In the genomic region with DNA sequence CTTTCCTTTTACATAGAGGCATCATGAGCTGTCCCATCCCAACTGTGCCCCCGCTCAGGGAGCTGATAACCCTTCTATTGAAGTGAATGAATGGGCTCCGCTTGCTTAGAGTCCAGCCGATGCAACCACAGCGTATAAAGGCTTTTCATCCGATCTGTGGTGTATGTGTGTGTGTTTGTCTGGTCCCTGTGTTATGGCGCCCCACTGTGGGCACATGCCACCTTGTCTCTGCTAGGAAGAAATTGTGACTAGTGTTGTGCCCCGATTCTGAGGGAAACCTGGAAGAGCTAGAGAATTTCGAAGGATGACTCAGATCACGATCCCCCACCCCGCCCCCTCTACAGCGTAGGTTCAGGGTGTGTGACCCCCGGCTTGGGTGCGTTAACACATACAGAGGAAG, we compare ENCODE assay signal across 8 mouse cellular contexts. TPM values are rescaled to one million over a fixed set of nuclear protein-coding genes. Genes with fewer than 3 reads are reported as not detected.
A peak's percentile ranks its signal among the peaks of the same experiment; 100 is the strongest.
DNase-seq lines count a peak whose midpoint lies in the region; ATAC-seq and TF ChIP-seq lines count a peak whose summit lies in the region.

No protein-coding gene starts in this region.

- H3K9ac ChIP-seq in kidney, embryonic 14.5 days (ENCODE audit: low read depth, low read length), result no peak overlapping the region
- no peak overlapping the region for H3K9ac ChIP-seq in intestine, embryonic 14.5 days (ENCODE audit: low read length)
- H3K9ac ChIP-seq in lung, embryonic 14.5 days, result no peak overlapping the region

- H3K36me3 ChIP-seq in kidney, embryonic 14.5 days (ENCODE audit: control insufficient read depth, insufficient read depth, low read length), result no peaks in the 10 kb centered on the region
- peaks cover 54% of the 10 kb centered on the region for H3K36me3 ChIP-seq in E14TG2a.4 (ENCODE audit: insufficient read depth, low read length)
- no peaks in the 10 kb centered on the region for H3K36me3 ChIP-seq in intestine, embryonic 14.5 days (ENCODE audit: control insufficient read depth, insufficient read depth, low read length)
- H3K36me3 ChIP-seq in lung, embryonic 14.5 days (ENCODE audit: insufficient read depth), result no peaks in the 10 kb centered on the region

- 49% methylated on average over 13 of the region's 13 CpGs for WGBS in kidney, embryonic 14.5 days
- 56% methylated on average over 13 of the region's 13 CpGs for WGBS in intestine, embryonic 14.5 days
- WGBS in lung, embryonic 14.5 days, result 48% methylated on average over 13 of the region's 13 CpGs

- H3K4me3 ChIP-seq in kidney, embryonic 14.5 days (ENCODE audit: low read length), result no peak overlapping the region
- H3K4me3 ChIP-seq in E14TG2a.4 (replicated peaks; ENCODE audit: low read length), result no peak overlapping the region
- no peak overlapping the region for H3K4me3 ChIP-seq in intestine, embryonic 14.5 days (ENCODE audit: low read depth, low read length)
- no peak overlapping the region for H3K4me3 ChIP-seq in lung, embryonic 14.5 days (ENCODE audit: low read depth, low read length)

- TF ChIP-seq CTCF in E14TG2a.4 (conservative IDR thresholded peaks at IDR 0.05; ENCODE audit: low read length), result peak; percentile 23; the same call in 1 of the 2 replicates
- peak; percentile 75 for TF ChIP-seq CTCF in lung, embryonic 14.5 days (IDR thresholded peaks at IDR 0.05; ENCODE audit: low read depth)

- DNase-seq in kidney, adult 11 months, result peak; percentile 45
- peak; percentile 51 to 57 for DNase-seq in adrenal gland, postnatal 36 days
- no peak for DNase-seq in intestine, embryonic 14.5 days (ENCODE audit: low spot score)
- DNase-seq in lung, embryonic 14.5 days, result peak; percentile 77
- DNase-seq in telencephalon, adult 2 months (ENCODE audit: low read depth, low spot score), result peak; percentile 22

- no peak overlapping the region for H3K27ac ChIP-seq in kidney, embryonic 14.5 days (ENCODE audit: low read depth, low read length)
- H3K27ac ChIP-seq in intestine, embryonic 14.5 days (ENCODE audit: low read depth), result no peak overlapping the region
- no peak overlapping the region for H3K27ac ChIP-seq in lung, embryonic 14.5 days (ENCODE audit: low read depth)

- no peak overlapping the region for H3K4me2 ChIP-seq in kidney, embryonic 14.5 days (replicated peaks; ENCODE audit: low read depth, low read length)
- H3K4me2 ChIP-seq in intestine, embryonic 14.5 days (ENCODE audit: low read length), result no peak overlapping the region
- no peak overlapping the region for H3K4me2 ChIP-seq in lung, embryonic 14.5 days

- peaks cover 29% of the 10 kb centered on the region for H3K4me1 ChIP-seq in kidney, embryonic 14.5 days (ENCODE audit: control insufficient read depth, insufficient read depth, low read length)
- peaks cover 42% of the 10 kb centered on the region for H3K4me1 ChIP-seq in E14TG2a.4 (replicated peaks; ENCODE audit: low read depth, low read length)
- H3K4me1 ChIP-seq in intestine, embryonic 14.5 days (replicated peaks; ENCODE audit: control insufficient read depth, insufficient read depth, low read length), result peaks cover 9% of the 10 kb centered on the region
- peaks cover 11% of the 10 kb centered on the region; the same call in 1 of the 2 replicates for H3K4me1 ChIP-seq in lung, embryonic 14.5 days (ENCODE audit: insufficient read depth)

- ATAC-seq in kidney, embryonic 14.5 days (ENCODE audit: low FRiP score, low TSS enrichment), result no peak
- peak; percentile 36; the same call in 1 of the 2 replicates for ATAC-seq in intestine, embryonic 14.5 days (replicated peaks; ENCODE audit: low FRiP score, low TSS enrichment, low read depth)
- no peak for ATAC-seq in lung, embryonic 14.5 days (ENCODE audit: insufficient read depth)
- ATAC-seq in inflammation-experienced regulatory T-cells, adult 6 months, result no peak

- H3K9me3 ChIP-seq in kidney, embryonic 14.5 days (ENCODE audit: control insufficient read depth, low read length), result no peaks in the 10 kb centered on the region
- H3K9me3 ChIP-seq in E14TG2a.4 (ENCODE audit: low read length), result no peaks in the 10 kb centered on the region
- H3K9me3 ChIP-seq in intestine, embryonic 14.5 days (ENCODE audit: control insufficient read depth, low read length), result no peaks in the 10 kb centered on the region
- H3K9me3 ChIP-seq in lung, embryonic 14.5 days (ENCODE audit: low read depth, low read length), result no peaks in the 10 kb centered on the region

- H3K27me3 ChIP-seq in kidney, embryonic 14.5 days (ENCODE audit: control insufficient read depth, insufficient read depth, low read length), result no peaks in the 10 kb centered on the region
- peaks cover 18% of the 10 kb centered on the region for H3K27me3 ChIP-seq in E14TG2a.4 (ENCODE audit: insufficient read depth, low read length)
- no peaks in the 10 kb centered on the region for H3K27me3 ChIP-seq in intestine, embryonic 14.5 days (replicated peaks; ENCODE audit: control insufficient read depth, insufficient read depth, low read length)
- peaks cover 4% of the 10 kb centered on the region; the same call in 1 of the 2 replicates for H3K27me3 ChIP-seq in lung, embryonic 14.5 days (ENCODE audit: insufficient read depth, low read length)

RNA-seq across cellular contexts. Expression of a gene that starts 20.3 kb away (rescaled TPM):
- polyA plus RNA-seq in kidney, embryonic 14.5 days (2014; fragmentation: Nextera tagmentation; extraction: Ambion mirVana), result 2.2 and 3.9 TPM in 2 replicates
- 1 to 10 TPM; 1.1 to 1.4 TPM for total RNA-seq in adrenal gland, postnatal 36 days (2021)
- 1.8 and 2.9 TPM in 2 replicates for polyA plus RNA-seq in intestine, embryonic 14.5 days (2014; fragmentation: Nextera tagmentation; extraction: Ambion mirVana)
- polyA plus RNA-seq in lung, embryonic 14.5 days (2014; fragmentation: Nextera tagmentation; extraction: Ambion mirVana), result 1.7 TPM in 2 replicates
- polyA plus RNA-seq in inflammation-experienced regulatory T-cells, adult 6 months (2017; shearing (Covaris generic)), result not detected

RNA-seq across cellular contexts. Expression of a gene that starts 20.8 kb away (rescaled TPM):
- 115 and 157 TPM in 2 replicates for polyA plus RNA-seq in kidney, embryonic 14.5 days (2014; fragmentation: Nextera tagmentation; extraction: Ambion mirVana)
- 100 to 1,000 TPM; 213 to 255 TPM for total RNA-seq in adrenal gland, postnatal 36 days (2021)
- 164 and 170 TPM in 2 replicates for polyA plus RNA-seq in intestine, embryonic 14.5 days (2014; fragmentation: Nextera tagmentation; extraction: Ambion mirVana)
- polyA plus RNA-seq in lung, embryonic 14.5 days (2014; fragmentation: Nextera tagmentation; extraction: Ambion mirVana), result 144 and 146 TPM in 2 replicates
- 100 to 1,000 TPM in 1 of 3 experiments, 10 to 100 TPM in 2; 74.2 to 106 (median 94.3) TPM for polyA plus RNA-seq in inflammation-experienced regulatory T-cells, adult 6 months (2017; shearing (Covaris generic))

RNA-seq across cellular contexts. Expression of a gene that starts 34.4 kb away (rescaled TPM):
- 48.7 and 49.9 TPM in 2 replicates for polyA plus RNA-seq in kidney, embryonic 14.5 days (2014; fragmentation: Nextera tagmentation; extraction: Ambion mirVana)
- total RNA-seq in adrenal gland, postnatal 36 days (2021), result 10 to 100 TPM in 1 of 2 experiments, 1 to 10 TPM in 1; 1.9 to 10.5 TPM
- 29.8 and 32.0 TPM in 2 replicates for polyA plus RNA-seq in intestine, embryonic 14.5 days (2014; fragmentation: Nextera tagmentation; extraction: Ambion mirVana)
- 40.0 and 41.6 TPM in 2 replicates for polyA plus RNA-seq in lung, embryonic 14.5 days (2014; fragmentation: Nextera tagmentation; extraction: Ambion mirVana)
- 1 to 10 TPM; 5.1 to 9.2 (median 5.2) TPM for polyA plus RNA-seq in inflammation-experienced regulatory T-cells, adult 6 months (2017; shearing (Covaris generic))

RNA-seq across cellular contexts. Expression of a gene that starts 54.1 kb away (rescaled TPM):
- not detected in 2 replicates for polyA plus RNA-seq in kidney, embryonic 14.5 days (2014; fragmentation: Nextera tagmentation; extraction: Ambion mirVana)
- not detected for total RNA-seq in adrenal gland, postnatal 36 days (2021)
- not detected in 2 replicates for polyA plus RNA-seq in intestine, embryonic 14.5 days (2014; fragmentation: Nextera tagmentation; extraction: Ambion mirVana)
- polyA plus RNA-seq in lung, embryonic 14.5 days (2014; fragmentation: Nextera tagmentation; extraction: Ambion mirVana), result not detected in 2 replicates
- not detected for polyA plus RNA-seq in inflammation-experienced regulatory T-cells, adult 6 months (2017; shearing (Covaris generic))

RNA-seq across cellular contexts. Expression of a gene that starts 58.4 kb away (rescaled TPM):
- 1.2 and 1.9 TPM in 2 replicates for polyA plus RNA-seq in kidney, embryonic 14.5 days (2014; fragmentation: Nextera tagmentation; extraction: Ambion mirVana)
- 1 to 10 TPM; 4.5 to 4.7 TPM for total RNA-seq in adrenal gland, postnatal 36 days (2021)
- 98.5 and 103 TPM in 2 replicates for polyA plus RNA-seq in intestine, embryonic 14.5 days (2014; fragmentation: Nextera tagmentation; extraction: Ambion mirVana)
- polyA plus RNA-seq in lung, embryonic 14.5 days (2014; fragmentation: Nextera tagmentation; extraction: Ambion mirVana), result 1.7 and 3.0 TPM in 2 replicates
- 1 to 10 TPM in 1 of 3 experiments, under 1 TPM in 1, not detected in 1; 0.30 to 2.0 TPM for polyA plus RNA-seq in inflammation-experienced regulatory T-cells, adult 6 months (2017; shearing (Covaris generic))
